Mouse (Mus musculus) E14TG2a.4 (cell line): Measurements from ENCODE around the gene Stc2.

Experiments used
- CTCF ChIP-seq: conservative IDR thresholded peaks from 2 replicates; pipeline ENCODE4 v1.5.1; 2014; ENCODE audit warnings: low read length
- NANOG ChIP-seq: IDR thresholded peaks from 2 replicates; pipeline ENCODE4 v1.6.1; 2014; ENCODE audit warnings: borderline replicate concordance, low read length, mixed read lengths
- POU5F1 ChIP-seq: IDR thresholded peaks from 2 replicates; pipeline ENCODE4 v1.6.1; 2014; ENCODE audit warnings: low read length, borderline replicate concordance

- no peak for TF ChIP-seq CTCF
- TF ChIP-seq POU5F1: no peak
- no peak for TF ChIP-seq NANOG
These were observed 768 bp downstream of the Stc2 start for GRCm38 (mm10) chr11:31368965-31369647.
